Mouse (Mus musculus): ENCODE measurements at regions not wholly inside any gene's neighbourhood (a gene's known extent, or its start where the extent isn't known, plus 50 kb on each side); places are given as distances from the start of the nearest gene placed in this dataset.

DNA sequence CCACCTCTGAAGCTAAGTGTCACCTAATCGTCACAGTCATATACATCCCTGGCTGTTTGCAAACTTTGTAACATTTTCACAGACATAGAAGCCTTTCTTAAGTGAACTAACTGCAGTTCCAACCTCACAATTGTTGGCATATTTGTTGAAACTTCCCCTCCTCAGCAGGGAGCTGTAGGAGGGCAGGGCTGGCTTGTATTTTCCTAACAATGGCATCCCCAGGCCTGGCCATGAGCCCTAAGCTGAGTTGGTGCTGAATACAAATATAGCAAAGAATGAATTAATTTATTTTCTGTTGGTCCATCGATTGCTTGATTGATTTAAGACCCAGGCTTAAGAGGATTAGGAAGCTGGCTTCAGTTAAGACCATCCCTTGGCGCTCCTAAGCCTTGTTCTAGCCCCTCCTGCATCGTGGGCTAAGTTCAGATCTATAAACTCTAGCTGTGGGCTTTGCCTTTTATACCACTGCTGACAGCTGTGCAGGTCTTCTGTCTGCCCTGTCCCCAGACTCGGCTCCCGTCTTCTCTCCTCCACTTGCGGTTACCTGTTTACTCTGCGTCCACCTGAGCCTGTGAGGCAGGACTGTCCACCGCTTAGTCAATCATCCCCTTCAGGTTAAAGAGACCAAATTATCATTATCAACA is 269.8 kb downstream of the Hlx start:
- Histone ChIP-seq H3K27me3 (ENCODE audit: control insufficient read depth in 1 of 2, insufficient read depth in 2 of 2, low read length in 2 of 2) (no peaks in the 10 kb centered on the region), H3K4me3 (ENCODE audit: control insufficient read depth in 1 of 2, insufficient read depth in 1 of 2, low read depth in 2 of 2, low read length in 2 of 2) (no peak overlapping the region), H3K36me3 (ENCODE audit: control insufficient read depth in 1 of 2, insufficient read depth in 2 of 2, low read length in 2 of 2) (no peaks in the 10 kb centered on the region), H3K4me1 (ENCODE audit: control insufficient read depth in 1 of 2, insufficient read depth in 2 of 2, low read length in 2 of 2) (no peaks in the 10 kb centered on the region), H3K9me3 (replicated peaks; ENCODE audit: insufficient read depth, low read length) (no peaks in the 10 kb centered on the region), H3K27ac (ENCODE audit: control insufficient read depth, low read depth, low read length) (no peak overlapping the region), H3K9ac (ENCODE audit: control insufficient read depth, low read depth, low read length, poor library complexity, severe bottlenecking) (no peak overlapping the region), H3K79me2 (ENCODE audit: control insufficient read depth, insufficient read depth, low read length, poor library complexity) (no peaks in the 10 kb centered on the region)
- no peak for TF ChIP-seq E2F4 (IDR thresholded peaks at IDR 0.05; ENCODE audit: borderline replicate concordance, low read depth, low read length)
- no peak for TF ChIP-seq ZC3H11A (IDR thresholded peaks at IDR 0.05; ENCODE audit: low read depth, low read length)
- TF ChIP-seq NRF1 (IDR thresholded peaks at IDR 0.05; ENCODE audit: insufficient read depth, low read depth, low read length, poor library complexity, severe bottlenecking) = no peak
- TF ChIP-seq TCF12 (IDR thresholded peaks at IDR 0.05; ENCODE audit: low read depth, low read length) = no peak
- DNase-seq (ENCODE audit: low read depth, low spot score) = no peak

DNA sequence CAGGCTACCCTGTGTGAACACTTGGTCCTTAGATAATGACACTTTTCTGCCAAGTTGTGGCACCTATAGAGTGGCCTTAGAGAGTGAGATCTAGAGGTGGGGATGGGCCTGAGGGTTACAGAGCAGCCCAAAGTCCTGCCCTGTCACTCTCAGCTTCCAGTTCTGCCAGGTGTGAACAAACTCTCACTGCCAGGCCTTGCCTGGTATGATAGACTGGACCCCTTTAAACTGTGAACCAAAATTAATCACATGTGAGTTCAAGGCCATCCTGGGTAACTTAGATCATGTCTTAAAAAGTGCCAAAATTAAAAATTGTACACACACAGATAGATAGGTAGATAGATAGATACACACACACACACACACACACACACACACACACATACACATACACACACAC is 271.0 kb downstream of the Hlx start:
- no peaks in the 10 kb centered on the region for H3K36me3 ChIP-seq (ENCODE audit: control insufficient read depth in 1 of 2, insufficient read depth in 2 of 2, low read length in 2 of 2)
- TF ChIP-seq POLR2AphosphoS2 (IDR thresholded peaks at IDR 0.05; ENCODE audit: low read length) (no peak), MAZ (IDR thresholded peaks at IDR 0.05; ENCODE audit: low read depth, low read length) (no peak), SMC3 (IDR thresholded peaks at IDR 0.05; ENCODE audit: low read depth, low read length) (no peak), CTCF (IDR thresholded peaks at IDR 0.05 in 2 of 3, conservative IDR thresholded peaks at IDR 0.05 in 1 of 3; ENCODE audit: control insufficient read depth in 1 of 3, insufficient read depth in 1 of 3, low read depth in 2 of 3, low read length in 3 of 3, poor library complexity in 1 of 3, severe bottlenecking in 1 of 3) (no peak), ZC3H11A (IDR thresholded peaks at IDR 0.05; ENCODE audit: low read depth, low read length) (no peak), POLR2AphosphoS5 (IDR thresholded peaks at IDR 0.05; ENCODE audit: borderline replicate concordance, low read depth, low read length) (no peak), GABPA (IDR thresholded peaks at IDR 0.05; ENCODE audit: low read depth, low read length) (no peak), BHLHE40 (IDR thresholded peaks at IDR 0.05; ENCODE audit: borderline replicate concordance, low read depth, low read length) (no peak), GATA1 (IDR thresholded peaks at IDR 0.05; ENCODE audit: low read depth, low read length) (no peak), NRF1 (IDR thresholded peaks at IDR 0.05; ENCODE audit: insufficient read depth, low read depth, low read length, poor library complexity, severe bottlenecking) (no peak), SIN3A (IDR thresholded peaks at IDR 0.05; ENCODE audit: low read length) (no peak), USF2 (IDR thresholded peaks at IDR 0.05; ENCODE audit: borderline replicate concordance in 1 of 2, insufficient read depth in 1 of 2, low read depth in 1 of 2, low read length in 2 of 2) (no peak), CHD2 (IDR thresholded peaks at IDR 0.05; ENCODE audit: low read length) (no peak)
- H3K4me3 ChIP-seq (ENCODE audit: control insufficient read depth in 1 of 2, insufficient read depth in 1 of 2, low read depth in 2 of 2, low read length in 2 of 2) = no peak overlapping the region
- no peak overlapping the region for H3K27ac ChIP-seq (ENCODE audit: control insufficient read depth, low read depth, low read length)
- DNase-seq (ENCODE audit: low read depth, low spot score) = no peak
- H3K4me1 ChIP-seq (ENCODE audit: control insufficient read depth in 1 of 2, insufficient read depth in 2 of 2, low read length in 2 of 2) = no peaks in the 10 kb centered on the region
- H3K9ac ChIP-seq (ENCODE audit: control insufficient read depth, low read depth, low read length, poor library complexity, severe bottlenecking) = no peak overlapping the region
- H3K27me3 ChIP-seq (ENCODE audit: control insufficient read depth in 1 of 2, insufficient read depth in 2 of 2, low read length in 2 of 2) = no peaks in the 10 kb centered on the region
- H3K9me3 ChIP-seq (replicated peaks; ENCODE audit: insufficient read depth, low read length) = no peaks in the 10 kb centered on the region
- no peaks in the 10 kb centered on the region for H3K79me2 ChIP-seq (ENCODE audit: control insufficient read depth, insufficient read depth, low read length, poor library complexity)

All from MEL (cell line).